Mouse (Mus musculus) testis, adult 2 months (tissue): ENCODE results near the gene Lrrc4.

Experiments
- CTCF ChIP-seq: fragments of 200-500 bp; IDR thresholded peaks from 2 replicates; pipeline ENCODE4 v1.5.1; 2012; ENCODE audit warnings: low read depth, mild to moderate bottlenecking, inconsistent platforms, low read length, moderate library complexity; ENCODE audit not compliant: control insufficient read depth, insufficient read depth, insufficient replicate concordance
- POLR2A ChIP-seq: fragments of 200-500 bp; IDR thresholded peaks from 2 replicates; pipeline ENCODE4 v1.6.1; 2012; ENCODE audit warnings: low read depth, mild to moderate bottlenecking, inconsistent platforms, low read length, moderate library complexity; ENCODE audit not compliant: control insufficient read depth

GRCm38 (mm10) chr6:28855442-28855841 lies 23.9 kb upstream of the Lrrc4 start:
- TF ChIP-seq POLR2A = no peak
- no peak for TF ChIP-seq CTCF
